In the genomic region with DNA sequence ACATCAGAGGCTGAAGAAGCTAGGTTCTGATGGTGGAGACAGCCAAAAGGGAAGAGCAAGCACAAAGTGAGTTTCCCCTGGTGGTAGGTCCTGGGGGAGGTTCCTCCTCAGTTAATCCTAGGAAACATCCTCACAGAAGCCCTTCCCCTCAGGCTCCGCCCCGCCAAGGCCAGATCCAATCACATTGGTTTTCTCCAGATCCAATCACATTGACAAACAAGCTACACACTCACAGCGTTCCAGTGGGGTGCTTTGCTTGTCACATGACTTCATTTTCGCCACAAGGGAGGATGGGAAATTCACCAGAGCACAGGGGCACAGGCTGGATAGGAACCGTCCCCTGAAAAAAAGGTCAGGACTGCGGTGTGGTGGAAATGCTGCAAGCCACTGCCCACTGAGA, we compare ENCODE assay signal across 17 mouse cellular contexts. TPM values are rescaled to one million over a fixed set of nuclear protein-coding genes. Genes with fewer than 3 reads are reported as not detected.
"Had no signal": no experiment of that assay in that cellular context is flagged by ENCODE, and none has a peak within 500 bp of the region (broad histone marks: within the 10 kb centered on the region; RNA-seq: fewer than 3 reads in every experiment).

No protein-coding gene starts in this region.

- H3K4me3 ChIP-seq: midbrain, embryonic 12.5 days; midbrain, embryonic 15.5 days; myocyte; neural tube, embryonic 12.5 days; stomach, embryonic 15.5 days had no signal

- DNase-seq: lung, adult 18-20 months; lung, embryonic 14.5 days; lung, postnatal 10 days; lung, postnatal 4 days; right cerebral cortex, postnatal 14 days; thymus, adult 2 months; thymus, postnatal 25 days; thymus, postnatal 4 days had no signal

- H3K27ac ChIP-seq: midbrain, embryonic 12.5 days; midbrain, embryonic 15.5 days; neural tube, embryonic 12.5 days; stomach, embryonic 15.5 days; stomach, postnatal 0 days had no signal

- H3K4me2 ChIP-seq: lung, embryonic 14.5 days; midbrain, embryonic 12.5 days; midbrain, embryonic 15.5 days; neural tube, embryonic 12.5 days; stomach, embryonic 15.5 days had no signal

- H3K9me3 ChIP-seq: midbrain, embryonic 12.5 days; midbrain, embryonic 15.5 days; neural tube, embryonic 12.5 days; stomach, embryonic 15.5 days had no signal

- ATAC-seq: midbrain, embryonic 15.5 days had no signal

- H3K36me3 ChIP-seq: midbrain, embryonic 12.5 days; midbrain, embryonic 15.5 days; neural tube, embryonic 12.5 days; stomach, embryonic 15.5 days had no signal

- H3K27me3 ChIP-seq: midbrain, embryonic 15.5 days; neural tube, embryonic 12.5 days had no signal

- H3K9ac ChIP-seq: lung, embryonic 14.5 days; midbrain, embryonic 12.5 days; midbrain, embryonic 15.5 days; neural tube, embryonic 12.5 days; stomach, embryonic 15.5 days had no signal

RNA-seq across cellular contexts. Expression of a gene that starts 9.1 kb away (rescaled TPM):
- total RNA-seq: megakaryocyte, adult 5-6 weeks; megakaryocyte-erythroid progenitor cell, adult 5-6 weeks; neutrophil, adult 5-6 weeks had no signal
- polyA plus RNA-seq: myocyte had no signal
